Mouse (Mus musculus): ENCODE measurements around the gene Sbsn. TPM values are rescaled to one million over a fixed set of nuclear protein-coding genes. Genes with fewer than 3 reads are reported as not detected.

Sbsn gene
- polyA plus RNA-seq, 1 experiment, result 14.6 TPM

DNA sequence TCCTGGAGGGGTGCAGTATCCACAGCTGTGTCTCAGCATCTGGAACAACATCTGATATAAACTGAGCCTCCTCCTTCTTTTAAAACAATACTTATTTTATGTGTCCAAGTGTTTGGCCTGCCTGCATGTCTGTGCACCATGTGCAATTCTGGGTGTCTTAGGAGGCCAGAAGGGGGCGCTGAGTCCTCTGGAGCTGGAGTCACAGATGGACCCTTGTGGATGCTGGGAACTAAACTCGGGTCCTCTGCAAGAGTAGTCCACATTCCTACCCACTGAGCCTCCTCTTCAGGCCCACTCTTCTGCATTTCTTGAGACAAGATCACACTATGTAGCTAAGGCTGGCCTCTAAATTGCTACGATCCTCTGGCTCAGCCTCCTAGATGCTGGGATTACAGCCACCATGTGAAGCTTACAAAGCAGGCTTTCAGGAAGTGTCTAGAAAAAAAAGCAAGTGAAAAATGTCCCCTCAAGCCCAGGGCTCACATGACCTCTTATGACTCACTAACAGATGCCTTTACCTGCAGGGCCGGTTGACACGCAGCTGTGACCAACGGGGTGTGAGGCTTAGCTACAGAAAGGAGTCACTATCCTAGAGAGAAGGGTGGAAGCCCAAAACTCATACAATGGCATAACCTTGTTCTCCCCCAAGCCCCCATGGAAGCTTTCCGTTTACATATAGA lies 3.6 kb upstream of the Sbsn start:
- Histone ChIP-seq H3K9me3 (replicated peaks; ENCODE audit: control insufficient read depth, insufficient read depth, low read length, poor library complexity, severe bottlenecking) (no peaks in the 10 kb centered on the region), H3K27me3 (ENCODE audit: control insufficient read depth, insufficient read depth, low read length, poor library complexity, severe bottlenecking) (no peaks in the 10 kb centered on the region), H3K4me3 (ENCODE audit: low read depth, low read length) (no peak overlapping the region), H3K36me3 (ENCODE audit: control insufficient read depth, insufficient read depth, low read length, poor library complexity, severe bottlenecking) (no peaks in the 10 kb centered on the region), H3K9ac (ENCODE audit: low read depth, poor library complexity, severe bottlenecking) (no peak overlapping the region), H3K4me1 (ENCODE audit: control insufficient read depth, insufficient read depth, low read length) (peaks cover 2% of the 10 kb centered on the region), H3K27ac (ENCODE audit: insufficient read depth, low read length) (no peak overlapping the region)
- TF ChIP-seq CTCF (IDR thresholded peaks at IDR 0.05; ENCODE audit: low read depth, low read length), result peak; percentile 72
- no peak for TF ChIP-seq POLR2A (IDR thresholded peaks at IDR 0.05; ENCODE audit: insufficient read depth, low read length)
- TF ChIP-seq EP300 (IDR thresholded peaks at IDR 0.05; ENCODE audit: insufficient read depth, low read depth, low read length), result no peak

DNA sequence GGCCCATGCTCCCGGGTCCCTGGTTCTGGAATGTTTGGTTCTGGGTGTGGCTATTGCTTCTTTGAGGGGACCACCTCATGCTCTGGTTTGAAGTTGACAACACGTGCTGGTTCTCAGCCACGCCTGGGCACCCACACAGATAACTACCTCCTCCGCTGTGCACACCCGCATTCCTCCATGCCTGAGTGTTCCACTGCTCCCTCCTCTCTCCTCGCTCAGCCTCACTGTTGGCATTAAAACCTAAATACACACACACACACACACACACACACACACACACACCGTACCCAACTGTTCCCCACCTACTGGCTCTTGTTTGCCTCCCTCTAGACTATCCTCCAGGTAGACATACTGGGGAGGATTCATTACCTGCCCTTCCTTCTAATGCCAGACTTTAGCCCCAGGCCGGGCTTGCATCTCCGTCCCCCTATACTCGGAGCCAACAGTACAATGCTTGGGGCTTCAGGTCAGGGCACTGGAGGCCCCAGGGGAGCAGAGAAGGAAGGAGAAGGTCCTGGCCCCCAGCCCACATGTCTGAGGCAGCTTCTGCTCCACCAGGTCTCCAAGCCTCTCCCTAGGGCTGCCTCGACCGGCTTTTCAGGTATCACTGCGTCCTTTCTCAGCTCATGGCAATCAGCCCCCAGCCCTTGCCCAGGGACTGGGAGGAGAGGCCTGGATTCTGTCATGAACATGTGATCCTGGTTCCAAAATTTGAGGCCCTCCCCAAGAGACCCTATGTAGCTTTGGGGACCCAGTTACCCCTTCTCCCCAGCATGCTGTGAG lies 1.3 kb upstream of the Sbsn start:
- no peak overlapping the region for H3K9ac ChIP-seq (ENCODE audit: low read depth, poor library complexity, severe bottlenecking)
- no peak overlapping the region for H3K4me3 ChIP-seq (ENCODE audit: low read depth, low read length)
- TF ChIP-seq CTCF (IDR thresholded peaks at IDR 0.05; ENCODE audit: low read depth, low read length) (no peak), EP300 (IDR thresholded peaks at IDR 0.05; ENCODE audit: insufficient read depth, low read depth, low read length) (no peak), POLR2A (IDR thresholded peaks at IDR 0.05; ENCODE audit: insufficient read depth, low read length) (no peak)

DNA sequence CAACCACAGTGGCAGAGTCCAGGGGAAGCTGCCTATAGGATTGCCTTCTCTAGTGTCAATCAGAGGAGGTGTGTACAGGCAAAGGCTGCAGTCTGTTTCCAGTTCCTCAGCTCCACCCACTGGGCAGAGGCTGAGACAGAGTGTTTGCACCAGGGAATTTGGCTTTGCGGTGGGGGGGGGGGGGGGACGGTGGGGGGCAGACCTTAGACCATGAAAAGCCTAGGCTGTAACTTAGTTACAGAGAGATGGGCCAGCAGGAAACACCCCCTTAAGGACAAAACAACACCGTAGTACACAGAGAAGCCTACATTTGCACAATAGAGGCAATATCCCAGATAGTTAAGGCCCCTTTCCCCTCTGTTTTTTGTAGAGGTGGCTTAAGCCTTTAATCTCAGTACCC lies 5.7 kb downstream of the Sbsn start:
- no peak overlapping the region for H3K9ac ChIP-seq (ENCODE audit: low read depth, poor library complexity, severe bottlenecking)
- H3K4me1 ChIP-seq (ENCODE audit: control insufficient read depth, insufficient read depth, low read length), result no peaks in the 10 kb centered on the region
- H3K27me3 ChIP-seq (ENCODE audit: control insufficient read depth, insufficient read depth, low read length, poor library complexity, severe bottlenecking), result no peaks in the 10 kb centered on the region
- no peaks in the 10 kb centered on the region for H3K36me3 ChIP-seq (ENCODE audit: control insufficient read depth, insufficient read depth, low read length, poor library complexity, severe bottlenecking)
- no peak overlapping the region for H3K27ac ChIP-seq (ENCODE audit: insufficient read depth, low read length)
- H3K9me3 ChIP-seq (replicated peaks; ENCODE audit: control insufficient read depth, insufficient read depth, low read length, poor library complexity, severe bottlenecking), result no peaks in the 10 kb centered on the region
- H3K4me3 ChIP-seq (ENCODE audit: low read depth, low read length), result no peak overlapping the region
- TF ChIP-seq EP300 (IDR thresholded peaks at IDR 0.05; ENCODE audit: insufficient read depth, low read depth, low read length) (no peak), CTCF (IDR thresholded peaks at IDR 0.05; ENCODE audit: low read depth, low read length) (no peak), POLR2A (IDR thresholded peaks at IDR 0.05; ENCODE audit: insufficient read depth, low read length) (no peak)

More for the DNA sequence above, 1.3 kb upstream of the Sbsn start:
- Histone ChIP-seq H3K36me3 (ENCODE audit: control insufficient read depth, insufficient read depth, low read length, poor library complexity, severe bottlenecking) (no peaks in the 10 kb centered on the region), H3K27ac (ENCODE audit: insufficient read depth, low read length) (no peak overlapping the region), H3K4me1 (ENCODE audit: control insufficient read depth, insufficient read depth, low read length) (peaks cover 2% of the 10 kb centered on the region), H3K27me3 (ENCODE audit: control insufficient read depth, insufficient read depth, low read length, poor library complexity, severe bottlenecking) (no peaks in the 10 kb centered on the region), H3K9me3 (replicated peaks; ENCODE audit: control insufficient read depth, insufficient read depth, low read length, poor library complexity, severe bottlenecking) (no peaks in the 10 kb centered on the region)

DNA sequence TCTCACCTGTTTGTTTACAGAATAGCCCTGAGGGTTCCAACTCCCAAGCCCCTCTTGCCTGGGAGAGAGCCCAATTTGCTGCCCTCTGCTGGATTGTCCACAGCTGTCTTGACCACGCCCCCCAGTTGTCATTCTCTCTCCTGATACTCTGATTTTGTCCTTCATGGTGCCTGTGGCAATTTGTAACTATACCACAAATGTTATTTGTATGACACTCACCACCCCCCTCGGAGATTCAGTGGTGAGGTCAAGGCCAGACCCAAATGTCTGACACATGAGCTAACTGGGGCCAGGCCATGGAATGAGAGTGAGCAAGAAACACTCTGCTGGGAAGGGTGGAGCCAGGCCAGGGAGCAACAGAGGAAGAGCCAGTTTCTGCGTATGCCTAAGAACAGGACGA lies 7.6 kb downstream of the Sbsn start:
- Histone ChIP-seq H3K4me1 (ENCODE audit: control insufficient read depth, insufficient read depth, low read length) (no peaks in the 10 kb centered on the region), H3K36me3 (ENCODE audit: control insufficient read depth, insufficient read depth, low read length, poor library complexity, severe bottlenecking) (no peaks in the 10 kb centered on the region), H3K27me3 (ENCODE audit: control insufficient read depth, insufficient read depth, low read length, poor library complexity, severe bottlenecking) (no peaks in the 10 kb centered on the region), H3K9me3 (replicated peaks; ENCODE audit: control insufficient read depth, insufficient read depth, low read length, poor library complexity, severe bottlenecking) (no peaks in the 10 kb centered on the region), H3K9ac (ENCODE audit: low read depth, poor library complexity, severe bottlenecking) (no peak overlapping the region), H3K4me3 (ENCODE audit: low read depth, low read length) (no peak overlapping the region), H3K27ac (ENCODE audit: insufficient read depth, low read length) (no peak overlapping the region)
- peak; percentile 59 for TF ChIP-seq CTCF (IDR thresholded peaks at IDR 0.05; ENCODE audit: low read depth, low read length)
- TF ChIP-seq POLR2A (IDR thresholded peaks at IDR 0.05; ENCODE audit: insufficient read depth, low read length), result no peak

DNA sequence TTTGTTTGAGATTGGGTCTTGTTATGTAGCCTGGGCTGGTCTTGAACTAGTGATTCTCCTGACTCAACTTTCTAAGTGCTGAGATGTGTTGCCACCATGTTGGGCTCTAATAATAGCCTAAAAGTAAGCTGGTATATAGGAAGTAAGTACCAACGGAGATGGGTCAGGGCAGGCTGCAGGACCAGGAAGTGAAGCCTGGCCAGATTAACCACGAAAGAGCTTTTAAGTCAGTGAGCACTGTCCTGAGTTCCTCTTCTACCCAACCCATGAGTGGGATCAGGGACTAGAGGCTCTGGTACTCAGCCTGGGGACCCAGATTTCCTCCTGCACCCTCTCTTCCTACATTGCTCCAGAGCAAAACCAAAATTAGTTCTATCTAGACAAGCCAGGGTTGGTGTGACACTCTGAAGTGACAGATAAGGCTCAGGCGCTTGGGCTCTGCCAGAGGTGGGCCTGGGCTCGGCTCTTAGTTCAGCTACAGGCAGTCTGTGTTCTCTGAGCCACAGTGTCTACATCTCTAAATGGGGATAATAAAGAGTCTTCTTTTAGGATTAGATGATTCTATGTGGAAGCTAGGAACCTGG lies 10.6 kb downstream of the Sbsn start:
- H3K27ac ChIP-seq (ENCODE audit: insufficient read depth, low read length), result no peak overlapping the region

DNA sequence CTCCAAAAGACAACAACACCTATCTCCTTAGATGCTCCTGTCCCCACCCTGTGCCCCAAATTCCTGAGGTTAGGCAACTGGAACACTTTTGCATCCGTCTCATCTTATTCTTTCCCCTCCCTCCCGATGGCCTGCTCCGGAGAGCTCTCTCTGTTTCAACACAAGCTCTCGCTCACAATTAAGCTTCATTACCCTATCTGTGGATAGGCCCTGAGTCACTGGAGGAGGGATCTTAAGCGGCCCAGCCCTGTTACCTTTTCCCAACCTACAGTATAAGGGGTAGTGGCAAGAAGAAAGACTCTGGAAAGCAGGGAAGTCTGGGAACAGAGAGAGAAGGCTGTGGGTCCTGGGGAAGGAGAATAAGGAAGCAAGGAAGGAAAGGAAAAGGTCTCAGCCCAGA lies 12.2 kb downstream of the Sbsn start, which contains the start of gene Dmkn:
Dmkn (plus strand) TSS at position 301 of the 400 bp plus-strand sequence.
- H3K4me1 ChIP-seq (ENCODE audit: control insufficient read depth, insufficient read depth, low read length), result peaks cover 1% of the 10 kb centered on the region
- no peaks in the 10 kb centered on the region for H3K36me3 ChIP-seq (ENCODE audit: control insufficient read depth, insufficient read depth, low read length, poor library complexity, severe bottlenecking)
- TF ChIP-seq POLR2A (IDR thresholded peaks at IDR 0.05; ENCODE audit: insufficient read depth, low read length) (no peak), CTCF (IDR thresholded peaks at IDR 0.05; ENCODE audit: low read depth, low read length) (no peak), EP300 (IDR thresholded peaks at IDR 0.05; ENCODE audit: insufficient read depth, low read depth, low read length) (no peak)
- no peak within 1 kb of the TSS for H3K27ac ChIP-seq (ENCODE audit: insufficient read depth, low read length)
- no peak within 1 kb of the TSS for H3K9ac ChIP-seq (ENCODE audit: low read depth, poor library complexity, severe bottlenecking)
- no peak within 1 kb of the TSS for H3K4me3 ChIP-seq (ENCODE audit: low read depth, low read length)
- H3K9me3 ChIP-seq (replicated peaks; ENCODE audit: control insufficient read depth, insufficient read depth, low read length, poor library complexity, severe bottlenecking), result no peaks in the 10 kb centered on the region
- H3K27me3 ChIP-seq (ENCODE audit: control insufficient read depth, insufficient read depth, low read length, poor library complexity, severe bottlenecking), result no peaks in the 10 kb centered on the region

More for the DNA sequence above, 10.6 kb downstream of the Sbsn start:
- no peak overlapping the region for H3K4me3 ChIP-seq (ENCODE audit: low read depth, low read length)
- peaks cover 1% of the 10 kb centered on the region for H3K4me1 ChIP-seq (ENCODE audit: control insufficient read depth, insufficient read depth, low read length)
- TF ChIP-seq EP300 (IDR thresholded peaks at IDR 0.05; ENCODE audit: insufficient read depth, low read depth, low read length) (no peak), POLR2A (IDR thresholded peaks at IDR 0.05; ENCODE audit: insufficient read depth, low read length) (no peak), CTCF (IDR thresholded peaks at IDR 0.05; ENCODE audit: low read depth, low read length) (no peak)
- H3K36me3 ChIP-seq (ENCODE audit: control insufficient read depth, insufficient read depth, low read length, poor library complexity, severe bottlenecking), result no peaks in the 10 kb centered on the region
- no peaks in the 10 kb centered on the region for H3K9me3 ChIP-seq (replicated peaks; ENCODE audit: control insufficient read depth, insufficient read depth, low read length, poor library complexity, severe bottlenecking)
- no peaks in the 10 kb centered on the region for H3K27me3 ChIP-seq (ENCODE audit: control insufficient read depth, insufficient read depth, low read length, poor library complexity, severe bottlenecking)
- no peak overlapping the region for H3K9ac ChIP-seq (ENCODE audit: low read depth, poor library complexity, severe bottlenecking)
